Mouse (Mus musculus): ENCODE data around the gene Med17.

DNA sequence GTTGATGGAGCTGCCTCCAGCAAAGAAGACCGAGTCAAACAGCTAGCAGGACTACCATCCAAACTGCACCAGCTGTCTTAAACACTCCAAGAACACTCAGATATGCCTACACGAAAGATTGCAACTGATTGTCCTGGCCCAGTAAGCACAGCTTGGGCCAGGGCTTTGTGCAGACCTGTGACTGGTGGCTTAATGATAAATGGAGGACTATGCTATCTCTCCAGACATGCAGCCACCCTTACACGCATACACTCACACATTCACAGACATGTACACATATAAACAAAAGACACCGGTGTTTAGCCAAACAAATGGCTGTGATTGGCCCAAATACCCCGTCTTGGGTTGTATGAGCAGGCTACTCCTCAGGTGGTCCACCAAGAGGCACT, 754 bp upstream of the Med17 start:
- TF ChIP-seq CTCF (IDR thresholded peaks at IDR 0.05; ENCODE audit: insufficient read depth, low read length) (no peak), POLR2A (IDR thresholded peaks at IDR 0.05; ENCODE audit: borderline replicate concordance, extremely low read depth, low read depth, low read length) (no peak)
